Mouse (Mus musculus): ENCODE results near the gene Gpr160. TPM values are rescaled to one million over a fixed set of nuclear protein-coding genes. Genes with fewer than 3 reads are reported as not detected.
"Not testable (repeated sequence)": the region's sequence is repeated elsewhere in the genome, so short reads cannot be mapped to it uniquely, and the experiment has no call there.

The Gpr160 gene
- polyA plus RNA-seq, 1 experiment: not detected

GRCm38 (mm10) chr3:30851422-30851821 is 4.3 kb upstream of the Gpr160 start:
- TF ChIP-seq CTCF (IDR thresholded peaks at IDR 0.05; ENCODE audit: borderline replicate concordance, insufficient read depth, low read length) (no peak), POLR2A (IDR thresholded peaks at IDR 0.05; ENCODE audit: low read depth, low read length) (no peak)
- Histone ChIP-seq H3K4me3 (ENCODE audit: insufficient read depth, low read length) (no peak overlapping the region), H3K27ac (ENCODE audit: insufficient read depth, low read length) (no peak overlapping the region), H3K4me1 (ENCODE audit: control insufficient read depth, insufficient read depth, low read length) (no peaks in the 10 kb centered on the region)

- Histone ChIP-seq H3K4me3 (ENCODE audit: insufficient read depth, low read length) (no peak overlapping the region), H3K27ac (ENCODE audit: insufficient read depth, low read length) (no peak overlapping the region)
Measured at GRCm38 (mm10) chr3:30853596-30853995, 2.2 kb upstream of the Gpr160 start.

DNA sequence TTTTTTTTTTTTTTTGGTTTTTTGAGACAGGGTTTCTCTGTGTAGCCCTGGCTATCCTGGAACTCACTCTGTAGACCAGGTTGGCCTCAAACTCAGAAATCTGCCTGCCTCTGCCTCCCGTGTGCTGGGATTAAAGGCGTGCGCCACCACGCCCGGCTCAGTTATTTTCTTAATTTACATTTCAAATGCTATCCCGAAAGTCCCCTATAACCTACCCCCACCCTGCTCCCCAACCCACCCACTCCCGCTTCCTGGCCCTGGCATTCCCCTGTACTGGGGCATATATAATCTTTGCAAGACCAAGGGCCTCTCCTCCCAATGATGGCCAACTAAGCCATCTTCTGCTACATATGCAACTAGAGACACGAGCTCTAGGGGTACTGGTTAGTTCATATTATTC is 3.8 kb downstream of the Gpr160 start:
- not testable (repeated sequence) for H3K4me1 ChIP-seq (ENCODE audit: control insufficient read depth, insufficient read depth, low read length); H3K4me3 ChIP-seq (ENCODE audit: insufficient read depth, low read length); H3K27ac ChIP-seq (ENCODE audit: insufficient read depth, low read length)

More at GRCm38 (mm10) chr3:30853596-30853995, 2.2 kb upstream of the Gpr160 start:
- no peaks in the 10 kb centered on the region for H3K4me1 ChIP-seq (ENCODE audit: control insufficient read depth, insufficient read depth, low read length)
- TF ChIP-seq CTCF (IDR thresholded peaks at IDR 0.05; ENCODE audit: borderline replicate concordance, insufficient read depth, low read length) (no peak), POLR2A (IDR thresholded peaks at IDR 0.05; ENCODE audit: low read depth, low read length) (no peak)

DNA sequence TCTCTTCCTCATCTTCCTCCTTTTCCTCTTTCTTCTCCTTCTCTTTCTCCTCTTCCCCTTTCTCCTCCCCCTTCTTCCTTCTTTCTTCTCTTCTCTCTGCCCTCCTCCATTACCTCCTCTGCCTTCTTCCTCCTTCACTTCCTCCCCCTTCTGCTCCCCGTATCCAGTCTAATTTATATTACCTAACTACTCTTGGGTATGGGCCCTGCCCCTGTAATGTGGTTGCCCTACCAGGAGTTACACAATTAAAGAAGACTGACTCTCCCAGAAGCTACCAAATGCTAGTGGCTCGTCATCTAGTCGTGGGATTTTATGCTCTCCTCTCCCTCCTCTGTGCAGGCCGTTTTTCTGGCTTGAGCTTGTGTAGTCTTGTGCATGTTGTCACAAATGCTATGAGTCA is 5.0 kb downstream of the Gpr160 start:
- no peaks in the 10 kb centered on the region for H3K4me1 ChIP-seq (ENCODE audit: control insufficient read depth, insufficient read depth, low read length)
- TF ChIP-seq POLR2A (IDR thresholded peaks at IDR 0.05; ENCODE audit: low read depth, low read length) (no peak), CTCF (IDR thresholded peaks at IDR 0.05; ENCODE audit: borderline replicate concordance, insufficient read depth, low read length) (no peak)
- H3K27ac ChIP-seq (ENCODE audit: insufficient read depth, low read length): no peak overlapping the region
- no peak overlapping the region for H3K4me3 ChIP-seq (ENCODE audit: insufficient read depth, low read length)

GRCm38 (mm10) chr3:30863712-30864435 is 8.1 kb downstream of the Gpr160 start:
- Histone ChIP-seq H3K4me3 (ENCODE audit: insufficient read depth, low read length) (no peak overlapping the region), H3K27ac (ENCODE audit: insufficient read depth, low read length) (no peak overlapping the region), H3K4me1 (ENCODE audit: control insufficient read depth, insufficient read depth, low read length) (no peaks in the 10 kb centered on the region)
- no peak for TF ChIP-seq CTCF (IDR thresholded peaks at IDR 0.05; ENCODE audit: borderline replicate concordance, insufficient read depth, low read length)
- TF ChIP-seq POLR2A (IDR thresholded peaks at IDR 0.05; ENCODE audit: low read depth, low read length): no peak

DNA sequence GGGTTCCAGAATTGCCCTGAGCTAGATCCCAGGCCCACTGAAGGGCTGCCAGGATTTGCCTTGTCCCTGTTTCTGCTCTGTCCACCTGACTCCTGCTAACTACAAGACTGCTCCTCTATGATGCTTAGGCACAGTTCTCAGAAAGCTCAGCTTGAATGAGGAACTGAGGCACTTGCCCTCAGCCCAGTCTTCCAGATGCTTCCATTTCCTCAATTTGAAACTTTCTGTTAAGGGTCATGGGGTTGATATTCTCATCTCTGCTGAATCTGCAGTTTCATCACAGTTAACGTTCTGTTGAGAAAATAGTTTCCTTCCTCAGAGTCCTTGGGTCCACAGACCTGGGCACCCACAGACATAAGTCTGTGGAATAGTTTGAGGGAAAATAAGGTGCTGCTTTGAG is 8.9 kb downstream of the Gpr160 start:
- TF ChIP-seq POLR2A (IDR thresholded peaks at IDR 0.05; ENCODE audit: low read depth, low read length) (no peak), CTCF (IDR thresholded peaks at IDR 0.05; ENCODE audit: borderline replicate concordance, insufficient read depth, low read length) (no peak)
- no peak overlapping the region for H3K4me3 ChIP-seq (ENCODE audit: insufficient read depth, low read length)
- no peak overlapping the region for H3K27ac ChIP-seq (ENCODE audit: insufficient read depth, low read length)
- H3K4me1 ChIP-seq (ENCODE audit: control insufficient read depth, insufficient read depth, low read length): no peaks in the 10 kb centered on the region

DNA sequence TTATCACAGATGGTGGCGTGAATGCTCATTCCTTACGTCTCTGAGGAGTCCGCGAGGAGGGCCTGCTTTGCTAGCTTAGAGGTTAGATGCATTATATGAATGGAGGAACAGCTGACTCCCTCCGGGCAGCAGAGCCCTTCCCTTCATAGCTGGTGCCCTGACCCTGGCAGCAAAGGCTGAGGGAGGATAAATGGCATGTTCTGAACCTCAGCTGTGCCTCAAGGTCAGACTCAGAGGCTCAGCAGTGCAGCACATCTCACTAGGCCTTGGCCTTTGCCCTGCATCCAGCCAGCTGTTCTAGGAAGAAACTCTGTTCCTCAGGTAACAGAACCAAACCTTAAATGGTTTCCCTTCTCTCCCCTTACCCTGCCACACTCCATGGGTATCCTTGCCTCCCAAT is 12.4 kb downstream of the Gpr160 start:
- TF ChIP-seq POLR2A (IDR thresholded peaks at IDR 0.05; ENCODE audit: low read depth, low read length) (no peak), CTCF (IDR thresholded peaks at IDR 0.05; ENCODE audit: borderline replicate concordance, insufficient read depth, low read length) (no peak)
- H3K27ac ChIP-seq (ENCODE audit: insufficient read depth, low read length): no peak overlapping the region

DNA sequence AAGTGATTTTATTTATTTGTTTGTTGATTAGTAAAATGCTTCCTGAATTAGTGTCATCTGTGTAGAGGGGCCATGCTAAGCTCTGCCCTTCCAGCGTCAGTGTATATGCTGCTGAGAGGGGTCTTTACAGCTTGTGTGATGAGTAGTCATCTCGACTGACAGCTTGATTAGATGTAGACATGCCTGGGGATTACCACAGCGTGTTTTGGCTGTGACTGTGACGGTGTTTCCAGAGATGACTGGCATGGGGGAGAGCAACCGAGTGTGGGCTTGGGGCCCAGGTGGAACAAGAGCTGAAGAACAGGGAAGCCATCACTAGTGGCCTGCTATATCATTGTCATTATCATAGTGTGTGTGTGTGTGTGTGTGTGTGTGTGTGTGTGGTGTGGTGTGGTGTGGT is 12.9 kb downstream of the Gpr160 start:
- TF ChIP-seq POLR2A (IDR thresholded peaks at IDR 0.05; ENCODE audit: low read depth, low read length) (no peak), CTCF (IDR thresholded peaks at IDR 0.05; ENCODE audit: borderline replicate concordance, insufficient read depth, low read length) (no peak)

More for the DNA sequence above, 12.4 kb downstream of the Gpr160 start:
- Histone ChIP-seq H3K4me1 (ENCODE audit: control insufficient read depth, insufficient read depth, low read length) (no peaks in the 10 kb centered on the region), H3K4me3 (ENCODE audit: insufficient read depth, low read length) (no peak overlapping the region)

DNA sequence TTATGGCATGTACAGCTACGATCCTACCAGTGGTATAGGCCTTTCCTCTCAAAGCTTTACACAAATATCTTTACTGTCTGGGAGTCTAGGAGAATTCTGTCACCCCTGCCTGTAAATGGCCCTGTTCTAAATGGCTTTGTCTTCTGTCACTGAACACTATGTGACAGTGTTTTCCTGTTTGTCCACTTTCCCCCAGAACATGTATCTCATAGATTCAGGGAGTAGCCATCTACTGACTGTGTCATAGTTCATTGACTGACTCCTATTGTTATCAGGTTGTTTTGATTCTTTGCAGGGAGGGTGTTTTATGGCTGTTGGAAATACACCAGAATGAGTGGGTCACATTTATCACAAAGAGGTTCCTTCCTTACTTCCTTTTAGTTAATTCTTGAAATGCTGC is 14.2 kb downstream of the Gpr160 start:
- H3K27ac ChIP-seq (ENCODE audit: insufficient read depth, low read length): no peak overlapping the region
- no peak overlapping the region for H3K4me3 ChIP-seq (ENCODE audit: insufficient read depth, low read length)
- TF ChIP-seq CTCF (IDR thresholded peaks at IDR 0.05; ENCODE audit: borderline replicate concordance, insufficient read depth, low read length) (no peak), POLR2A (IDR thresholded peaks at IDR 0.05; ENCODE audit: low read depth, low read length) (no peak)
- no peaks in the 10 kb centered on the region for H3K4me1 ChIP-seq (ENCODE audit: control insufficient read depth, insufficient read depth, low read length)

More for the DNA sequence above, 12.9 kb downstream of the Gpr160 start:
- H3K4me3 ChIP-seq (ENCODE audit: insufficient read depth, low read length): no peak overlapping the region
- no peaks in the 10 kb centered on the region for H3K4me1 ChIP-seq (ENCODE audit: control insufficient read depth, insufficient read depth, low read length)
- no peak overlapping the region for H3K27ac ChIP-seq (ENCODE audit: insufficient read depth, low read length)

- no peak overlapping the region for H3K27ac ChIP-seq (ENCODE audit: insufficient read depth, low read length)
- H3K4me1 ChIP-seq (ENCODE audit: control insufficient read depth, insufficient read depth, low read length): no peaks in the 10 kb centered on the region
- no peak overlapping the region for H3K4me3 ChIP-seq (ENCODE audit: insufficient read depth, low read length)
- TF ChIP-seq POLR2A (IDR thresholded peaks at IDR 0.05; ENCODE audit: low read depth, low read length) (no peak), CTCF (IDR thresholded peaks at IDR 0.05; ENCODE audit: borderline replicate concordance, insufficient read depth, low read length) (no peak)
Measured at GRCm38 (mm10) chr3:30876709-30877108, 21.0 kb downstream of the Gpr160 start.

All from embryonic fibroblast, embryonic 13.5 days (primary cell).